Mouse (Mus musculus) liver, adult (tissue): ENCODE measurements around the gene Bpifb9a.
"Not testable (repeated sequence)": the region's sequence is repeated elsewhere in the genome, so short reads cannot be mapped to it uniquely, and the experiment has no call there.

Experiments
- GATA4 ChIP-seq: IDR thresholded peaks from 2 replicates; pipeline ENCODE4 v1.6.1; 2014; ENCODE audit warnings: mild to moderate bottlenecking, low read length; ENCODE audit not compliant: insufficient replicate concordance

The Bpifb9a gene

GRCm38 (mm10) chr2:154257554-154257953 lies at the start of gene Bpifb9a:
Bpifb9a (plus strand) TSS chr2:154257854.
- TF ChIP-seq GATA4 = not testable (repeated sequence)

- no peak for TF ChIP-seq GATA4
These were observed 48.5 kb upstream of the Bpifb9a start for GRCm38 (mm10) chr2:154209112-154209511.

- TF ChIP-seq GATA4 = no peak
These were observed 46.5 kb upstream of the Bpifb9a start for GRCm38 (mm10) chr2:154211121-154211520.

- TF ChIP-seq GATA4 = no peak
These were observed 45.8 kb upstream of the Bpifb9a start for GRCm38 (mm10) chr2:154211881-154212280.

- TF ChIP-seq GATA4 = no peak
These were observed 42.5 kb upstream of the Bpifb9a start for GRCm38 (mm10) chr2:154215191-154215590.

- no peak for TF ChIP-seq GATA4
These were observed 37.7 kb upstream of the Bpifb9a start for GRCm38 (mm10) chr2:154219950-154220349.

GRCm38 (mm10) chr2:154223265-154223916 lies 34.3 kb upstream of the Bpifb9a start, which contains the start of gene Bpifb5:
Bpifb5 (plus strand) TSS chr2:154223742.
- no peak for TF ChIP-seq GATA4

- no peak for TF ChIP-seq GATA4
These were observed 33.8 kb upstream of the Bpifb9a start for GRCm38 (mm10) chr2:154223917-154224273.

GRCm38 (mm10) chr2:154226991-154227390 lies 30.7 kb upstream of the Bpifb9a start:
- TF ChIP-seq GATA4 = no peak

- no peak for TF ChIP-seq GATA4
These were observed 29.8 kb upstream of the Bpifb9a start for GRCm38 (mm10) chr2:154227830-154228229.

- TF ChIP-seq GATA4 = no peak
These were observed 24.2 kb upstream of the Bpifb9a start for GRCm38 (mm10) chr2:154233426-154233825.

GRCm38 (mm10) chr2:154240771-154241170 lies 16.9 kb upstream of the Bpifb9a start:
- TF ChIP-seq GATA4 = no peak

GRCm38 (mm10) chr2:154243356-154244036 lies 14.2 kb upstream of the Bpifb9a start:
- TF ChIP-seq GATA4 = no peak

GRCm38 (mm10) chr2:154245322-154245721 lies 12.3 kb upstream of the Bpifb9a start:
- no peak for TF ChIP-seq GATA4

- TF ChIP-seq GATA4 = no peak
These were observed 1.9 kb upstream of the Bpifb9a start for GRCm38 (mm10) chr2:154255770-154256169.

GRCm38 (mm10) chr2:154292833-154293232 lies 35.2 kb downstream of the Bpifb9a start:
- no peak for TF ChIP-seq GATA4

GRCm38 (mm10) chr2:154300496-154300895 lies 42.8 kb downstream of the Bpifb9a start:
- no peak for TF ChIP-seq GATA4
